Mouse (Mus musculus) olfactory bulb, adult 2 months (tissue): ENCODE data around the gene Dhx34. TPM values are rescaled to one million over a fixed set of nuclear protein-coding genes. Genes with fewer than 3 reads are reported as not detected.

Experiments
- H3K27ac ChIP-seq: fragments of 200-500 bp; 2 replicates; pipeline ENCODE4 v1.5.1; 2012; ENCODE audit warnings: low read depth, low read length; ENCODE audit not compliant: insufficient read depth
- H3K4me1 ChIP-seq: fragments of 200-500 bp; 2 replicates; pipeline ENCODE4 v1.6.1; 2012; ENCODE audit warnings: low read length; ENCODE audit not compliant: control insufficient read depth, insufficient read depth
- H3K4me3 ChIP-seq: fragments of 200-500 bp; 2 replicates; pipeline ENCODE4 v1.5.1; 2012; ENCODE audit warnings: mild to moderate bottlenecking, low read depth, low read length, moderate library complexity; ENCODE audit not compliant: insufficient read depth
- CTCF ChIP-seq: fragments of 200-500 bp; IDR thresholded peaks from 2 replicates; pipeline ENCODE4 v1.5.1; 2012; ENCODE audit warnings: low read depth, mild to moderate bottlenecking, low read length, moderate library complexity; ENCODE audit not compliant: insufficient read depth
- POLR2A ChIP-seq: fragments of 200-500 bp; IDR thresholded peaks from 2 replicates; pipeline ENCODE4 v1.6.1; 2012; ENCODE audit warnings: mild to moderate bottlenecking, low read depth, low read length, moderate library complexity; ENCODE audit not compliant: insufficient read depth
- WGBS: fragments of 180-500 bp; shearing (Covaris S2); methylation state at CpG from one replicate; pipeline ENCODE4 v1.1.7; 2018; 5-methylcytosine and 5-hydroxymethylcytosine counted together
- polyA plus RNA-seq: library from polyadenylated mRNA; stranded (reverse); fragments of >200 nt; gene quantifications from 2 replicates; pipeline ENCODE4 v1.2.4, GENCODE M21; 2012; ENCODE audit warnings: low replicate concordance; ENCODE audit not compliant: missing spikeins, insufficient read depth, insufficient read length

Dhx34 gene
- polyA plus RNA-seq, 1 experiment: not detected

GRCm38 (mm10) chr7:16213986-16214385 lies 7.9 kb downstream of the Dhx34 start:
- peaks cover 2% of the 10 kb centered on the region; the same call in 1 of the 2 replicates for H3K4me1 ChIP-seq
- TF ChIP-seq POLR2A (no peak), CTCF (no peak)
- 90% methylated on average over 9 of the region's 9 CpGs for WGBS
- no peak overlapping the region for H3K4me3 ChIP-seq
- no peak overlapping the region for H3K27ac ChIP-seq

- WGBS: 92% methylated on average over 6 of the region's 6 CpGs
- TF ChIP-seq CTCF (no peak), POLR2A (no peak)
- Histone ChIP-seq H3K4me3 (no peak overlapping the region), H3K27ac (no peak overlapping the region), H3K4me1 (peaks cover 9% of the 10 kb centered on the region)
Observed at GRCm38 (mm10) chr7:16213196-16213595, 8.6 kb downstream of the Dhx34 start.

- TF ChIP-seq CTCF (no peak), POLR2A (no peak)
- peaks cover 26% of the 10 kb centered on the region for H3K4me1 ChIP-seq
- no peak overlapping the region for H3K4me3 ChIP-seq
- WGBS: 70% methylated on average over 12 of the region's 12 CpGs
- H3K27ac ChIP-seq: no peak overlapping the region
Observed at GRCm38 (mm10) chr7:16210862-16211365, 10.9 kb downstream of the Dhx34 start.

GRCm38 (mm10) chr7:16208781-16209665 lies 12.8 kb downstream of the Dhx34 start:
- H3K4me3 ChIP-seq: no peak overlapping the region
- WGBS: 82% methylated on average over 21 of the region's 21 CpGs
- peak overlapping the region; percentile 70 for H3K27ac ChIP-seq
- TF ChIP-seq CTCF: no peak
- no peak for TF ChIP-seq POLR2A
- peaks cover 26% of the 10 kb centered on the region for H3K4me1 ChIP-seq

GRCm38 (mm10) chr7:16207496-16207895 lies 14.3 kb downstream of the Dhx34 start:
- 56% methylated on average over 10 of the region's 10 CpGs for WGBS

GRCm38 (mm10) chr7:16207076-16207475 lies 14.8 kb downstream of the Dhx34 start:
- peak overlapping the region; percentile 32 for H3K27ac ChIP-seq
- H3K4me1 ChIP-seq: peaks cover 26% of the 10 kb centered on the region
- TF ChIP-seq CTCF (no peak), POLR2A (no peak)
- no peak overlapping the region for H3K4me3 ChIP-seq
- WGBS: 84% methylated on average over 7 of the region's 7 CpGs

More at GRCm38 (mm10) chr7:16207496-16207895, 14.3 kb downstream of the Dhx34 start:
- Histone ChIP-seq H3K4me1 (peaks cover 26% of the 10 kb centered on the region), H3K4me3 (no peak overlapping the region), H3K27ac (peak overlapping the region; percentile 70)
- TF ChIP-seq CTCF (no peak), POLR2A (no peak)

- TF ChIP-seq CTCF (no peak), POLR2A (no peak)
- Histone ChIP-seq H3K27ac (no peak overlapping the region), H3K4me1 (peaks cover 26% of the 10 kb centered on the region), H3K4me3 (no peak overlapping the region)
- WGBS: 82% methylated on average over 9 of the region's 9 CpGs
Observed at GRCm38 (mm10) chr7:16204791-16205190, 17.0 kb downstream of the Dhx34 start.

GRCm38 (mm10) chr7:16203505-16203903 lies 18.3 kb downstream of the Dhx34 start:
- no peak overlapping the region for H3K27ac ChIP-seq
- H3K4me3 ChIP-seq: no peak overlapping the region
- TF ChIP-seq CTCF: no peak
- no peak for TF ChIP-seq POLR2A
- peaks cover 19% of the 10 kb centered on the region for H3K4me1 ChIP-seq
- 95% methylated on average over 13 of the region's 13 CpGs for WGBS
